Mouse (Mus musculus) forebrain, embryonic 12.5 days (tissue): ENCODE data around the gene Ostc. TPM values are rescaled to one million over a fixed set of nuclear protein-coding genes. Genes with fewer than 3 reads are reported as not detected.

Experiments used
- ATAC-seq: fragments of 200-750 bp; cut with Nextera tagmentation; 2 replicates; pipeline ENCODE4 v1.8.0; 2017; ENCODE audit warnings: moderate TSS enrichment; ENCODE audit not compliant: low FRiP score
- H3K27ac ChIP-seq: fragments of 300-500 bp; sonication (generic); 2 replicates; pipeline ENCODE4 v1.5.1; 2016; ENCODE audit warnings: mild to moderate bottlenecking
- H3K27me3 ChIP-seq: fragments of 300-500 bp; sonication (generic); 2 replicates; pipeline ENCODE4 v1.6.1; 2016; ENCODE audit warnings: mild to moderate bottlenecking
- H3K36me3 ChIP-seq: fragments of 300-500 bp; sonication (generic); replicated peaks from 2 replicates; pipeline ENCODE4 v1.6.1; 2016; ENCODE audit warnings: mild to moderate bottlenecking
- H3K4me1 ChIP-seq: fragments of 300-500 bp; sonication (generic); 2 replicates; pipeline ENCODE4 v1.6.1; 2016
- H3K4me2 ChIP-seq: fragments of 300-500 bp; sonication (generic); 2 replicates; pipeline ENCODE4 v1.6.1; 2016; ENCODE audit warnings: mild to moderate bottlenecking, moderate library complexity
- H3K4me3 ChIP-seq: fragments of 300-500 bp; sonication (generic); replicated peaks from 2 replicates; pipeline ENCODE4 v1.5.1; 2016; ENCODE audit warnings: mild to moderate bottlenecking
- H3K9ac ChIP-seq: fragments of 300-500 bp; sonication (generic); 2 replicates; pipeline ENCODE4 v1.6.1; 2016; ENCODE audit warnings: mild to moderate bottlenecking
- H3K9me3 ChIP-seq: fragments of 300-500 bp; sonication (generic); 2 replicates; pipeline ENCODE4 v1.6.1; 2016
- WGBS: fragments of 180-500 bp; shearing (Covaris S2); methylation state at CpG from one replicate; pipeline ENCODE4 v1.1.7; 2016; 5-methylcytosine and 5-hydroxymethylcytosine counted together
- polyA plus RNA-seq: library from polyadenylated mRNA; unstranded; fragments of >200 nt; fragmentation: Nextera tagmentation; extraction: Ambion mirVana; gene quantifications from 2 replicates; pipeline ENCODE4 v1.2.1, GENCODE M21; 2016

The Ostc gene
- polyA plus RNA-seq, 1 experiment from 2014 or later = 263 TPM

DNA sequence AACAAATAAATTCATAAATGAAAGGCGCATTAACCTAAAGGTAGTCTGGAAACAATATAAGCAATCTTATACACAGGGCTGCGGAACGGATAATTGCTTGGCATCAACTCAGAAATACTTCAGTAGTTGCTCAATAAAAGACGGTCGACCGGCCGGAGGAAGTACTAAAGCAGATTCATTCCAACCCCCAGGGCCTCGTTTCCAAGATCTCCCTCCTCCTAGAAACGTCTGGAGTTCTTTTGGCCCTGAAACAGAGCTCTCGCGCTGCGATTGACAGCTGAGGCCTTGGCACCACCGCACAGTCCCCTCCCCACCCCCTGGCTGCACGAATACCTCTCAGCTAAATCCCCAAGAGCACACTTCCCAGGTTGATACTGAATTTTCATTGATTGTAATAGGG is 38.0 kb downstream of the Ostc start:
- Histone ChIP-seq H3K4me2 (no peak overlapping the region), H3K4me1 (no peaks in the 10 kb centered on the region), H3K4me3 (no peak overlapping the region), H3K9ac (no peak overlapping the region), H3K36me3 (no peaks in the 10 kb centered on the region), H3K27me3 (no peaks in the 10 kb centered on the region), H3K9me3 (no peaks in the 10 kb centered on the region), H3K27ac (no peak overlapping the region)
- no peak for ATAC-seq
- WGBS = 63% methylated on average over 14 of the region's 14 CpGs

- Histone ChIP-seq H3K36me3 (no peaks in the 10 kb centered on the region), H3K9ac (no peak overlapping the region), H3K4me1 (no peaks in the 10 kb centered on the region), H3K9me3 (no peaks in the 10 kb centered on the region), H3K4me3 (no peak overlapping the region), H3K4me2 (no peak overlapping the region), H3K27ac (no peak overlapping the region), H3K27me3 (no peaks in the 10 kb centered on the region)
- ATAC-seq = no peak
- 94% methylated on average over 3 of the region's 3 CpGs for WGBS
These were observed 46.7 kb downstream of the Ostc start for GRCm38 (mm10) chr3:130662496-130662895.

DNA sequence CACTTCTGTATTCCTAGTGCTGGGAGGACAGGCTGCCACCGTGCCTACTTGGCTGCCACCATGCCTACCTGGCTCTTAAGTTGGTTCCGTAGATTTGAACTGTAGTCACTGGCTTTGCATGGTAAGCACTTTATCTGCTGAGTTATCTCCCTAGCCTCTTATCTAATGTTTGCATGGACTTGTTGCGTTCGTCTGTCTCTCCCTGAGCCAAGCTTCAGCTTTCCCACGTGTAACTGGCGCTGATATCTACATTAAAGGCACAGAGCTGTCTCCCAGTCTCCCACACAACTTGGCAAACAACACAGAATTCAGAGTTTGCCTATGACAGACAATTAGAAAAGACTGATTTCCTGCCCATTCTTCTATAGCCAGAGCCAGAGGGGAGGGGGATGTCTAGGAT is 48.6 kb downstream of the Ostc start:
- H3K9me3 ChIP-seq = no peaks in the 10 kb centered on the region
- H3K27me3 ChIP-seq = no peaks in the 10 kb centered on the region
- no peak overlapping the region for H3K4me2 ChIP-seq
- no peaks in the 10 kb centered on the region for H3K36me3 ChIP-seq
- no peak overlapping the region for H3K27ac ChIP-seq
- no peak for ATAC-seq
- no peaks in the 10 kb centered on the region for H3K4me1 ChIP-seq
- no peak overlapping the region for H3K4me3 ChIP-seq
- H3K9ac ChIP-seq = no peak overlapping the region
- WGBS = 90% methylated on average over 6 of the region's 6 CpGs

DNA sequence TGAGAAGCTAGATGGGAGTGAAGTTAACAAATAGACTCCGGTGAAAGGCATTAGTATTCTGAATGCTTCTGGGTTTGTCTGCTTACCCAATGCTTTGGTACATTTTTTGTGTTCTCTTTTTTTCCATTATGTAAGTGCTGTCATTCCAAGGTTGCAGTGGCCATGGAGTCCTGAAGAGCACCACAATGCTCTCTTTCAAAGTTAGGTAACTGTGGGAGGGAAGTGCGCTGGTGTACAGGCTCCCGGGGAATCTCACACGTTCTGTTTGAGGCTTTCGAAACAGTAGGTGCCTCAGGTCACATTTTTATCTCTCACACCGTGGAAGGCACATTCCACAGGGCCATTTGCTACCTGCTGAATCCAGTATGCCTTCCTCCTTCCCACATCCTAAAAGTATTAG is 59.7 kb downstream of the Ostc start:
- no peaks in the 10 kb centered on the region for H3K9me3 ChIP-seq
- no peak overlapping the region for H3K4me3 ChIP-seq
- no peak for ATAC-seq
- H3K27me3 ChIP-seq = no peaks in the 10 kb centered on the region
- no peak overlapping the region for H3K27ac ChIP-seq
- no peaks in the 10 kb centered on the region for H3K36me3 ChIP-seq
- 55% methylated on average over 6 of the region's 6 CpGs for WGBS
- no peak overlapping the region for H3K9ac ChIP-seq
- H3K4me1 ChIP-seq = 0 out of 2 replicates have a peak, but pooled peaks cover 4% of the 10 kb centered on the region
- no peak overlapping the region for H3K4me2 ChIP-seq

- Histone ChIP-seq H3K27me3 (no peaks in the 10 kb centered on the region), H3K27ac (no peak overlapping the region), H3K36me3 (no peaks in the 10 kb centered on the region), H3K4me1 (0 out of 2 replicates have a peak, but pooled peaks cover 4% of the 10 kb centered on the region), H3K9ac (no peak overlapping the region), H3K4me2 (no peak overlapping the region), H3K9me3 (no peaks in the 10 kb centered on the region), H3K4me3 (no peak overlapping the region)
- no peak for ATAC-seq
- 64% methylated on average over 11 of the region's 11 CpGs for WGBS
These were observed 63.0 kb downstream of the Ostc start for GRCm38 (mm10) chr3:130646110-130646810.

Other genes starting within 250 kb of the Ostc start
- not detected in 2 replicates for gene Etnppl, start 92.0 kb downstream of the Ostc start, polyA plus RNA-seq
- gene Rpl34, start 21.0 kb upstream of the Ostc start, polyA plus RNA-seq = 584 and 658 TPM in 2 replicates